Mouse (Mus musculus) layer of hippocampus, postnatal 14 days (tissue): ENCODE measurements at regions not wholly inside any gene's neighbourhood (a gene's known extent, or its start where the extent isn't known, plus 50 kb on each side); places are given as distances from the start of the nearest gene placed in this dataset.
A peak's percentile ranks its signal among the peaks of the same experiment; 100 is the strongest.

ENCODE experiments used
- DNase-seq, 2 experiments: peaks; one replicate each; pipeline ENCODE4 v3.0.0; 2021 to 2022; ENCODE audit warnings: low spot score in 2 of 2, mixed read lengths in 1 of 2

DNA sequence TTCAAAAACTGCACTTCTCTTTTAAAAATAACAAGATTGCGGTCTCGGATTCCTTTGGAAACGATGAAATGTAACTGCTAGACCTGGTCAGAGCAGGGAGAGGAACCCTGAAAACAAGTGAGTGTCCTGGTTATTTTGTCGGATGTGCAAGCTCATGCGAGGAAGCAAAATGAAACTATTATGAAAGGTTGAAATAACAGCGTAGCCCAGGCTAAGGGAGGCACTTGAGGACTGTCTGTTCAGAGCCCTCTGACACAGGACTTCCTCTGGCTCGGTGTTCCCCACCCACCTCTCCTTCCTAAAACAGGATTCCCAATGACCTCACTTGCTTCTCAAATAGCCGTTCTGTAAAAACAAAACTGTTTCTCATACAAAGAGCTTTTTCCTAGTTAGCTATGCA is 51.3 kb upstream of the S1pr1 start:
- DNase-seq = no peak

DNA sequence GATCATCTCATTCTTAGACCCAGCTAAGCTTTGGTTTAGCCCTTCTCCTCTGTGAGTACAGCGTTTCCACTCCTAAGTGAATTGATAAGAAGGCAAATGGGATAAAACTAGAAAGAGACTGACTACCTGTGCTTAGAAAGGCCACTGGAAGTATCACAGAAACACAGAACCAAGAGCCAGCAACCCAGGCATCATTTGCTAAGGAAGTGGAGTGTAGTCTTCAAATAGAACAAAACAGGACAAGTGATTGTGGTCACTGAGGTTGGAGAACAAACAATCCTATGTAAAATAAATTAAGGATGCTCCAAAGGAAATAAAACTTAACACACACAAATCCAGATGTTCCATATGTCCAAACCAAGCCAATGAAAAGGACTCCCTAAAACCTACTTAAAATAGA is 53.4 kb upstream of the S1pr1 start:
- DNase-seq = no peak

DNA sequence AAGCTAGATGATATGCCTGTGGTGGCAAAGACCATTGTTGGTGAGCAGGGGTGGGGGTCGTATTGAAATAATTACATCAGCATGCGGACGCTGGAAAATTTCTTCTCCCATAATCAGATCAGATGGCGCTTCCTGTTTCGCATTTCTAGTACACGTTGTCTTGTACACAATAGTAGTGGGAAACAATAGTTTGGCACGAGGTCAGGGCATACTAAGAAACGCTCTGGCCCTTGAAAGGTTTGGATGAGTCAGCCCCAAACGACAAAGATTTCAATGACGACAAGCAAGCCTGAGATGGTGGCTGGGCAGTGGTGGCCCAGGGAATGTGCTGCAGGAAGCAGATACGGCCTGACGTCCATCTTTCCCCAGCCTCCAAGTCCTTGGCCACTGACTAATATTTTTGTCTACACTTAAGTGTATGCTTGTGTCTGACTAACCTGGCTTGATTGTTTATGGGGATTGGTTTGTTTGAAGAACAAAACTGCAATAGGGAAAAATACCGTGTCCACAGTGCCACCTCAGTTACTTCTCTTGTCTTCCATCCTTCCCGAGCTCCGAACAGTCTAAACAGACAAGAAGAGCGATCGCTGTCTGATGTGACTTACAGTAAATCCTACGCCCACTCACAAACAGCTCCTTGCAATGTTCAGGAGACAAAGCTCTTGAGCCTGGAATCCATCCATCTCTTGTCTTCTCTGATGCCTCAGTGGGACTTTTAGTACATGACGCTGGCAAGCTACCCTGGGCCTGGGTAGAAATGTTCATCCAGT is 54.1 kb upstream of the S1pr1 start:
- no peak for DNase-seq

DNA sequence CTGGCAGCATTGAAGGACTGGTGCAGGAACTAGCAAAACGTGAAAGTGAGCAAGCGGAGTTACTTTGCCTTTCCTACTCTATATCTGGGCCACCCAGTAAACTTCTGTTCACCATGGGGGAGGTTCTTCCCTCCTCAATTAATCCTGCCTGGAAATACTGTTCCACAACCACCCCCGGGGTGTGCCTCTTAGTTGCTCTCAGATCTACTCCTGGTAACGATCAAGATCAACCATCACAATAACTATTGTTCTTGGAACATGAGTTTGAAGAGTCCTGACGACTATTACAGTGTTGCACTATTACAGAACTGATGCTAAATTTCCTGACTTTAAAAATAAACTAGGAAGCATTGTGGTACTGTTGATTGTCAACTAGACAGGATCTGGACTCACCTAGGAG is 57.8 kb upstream of the S1pr1 start:
- no peak for DNase-seq

DNA sequence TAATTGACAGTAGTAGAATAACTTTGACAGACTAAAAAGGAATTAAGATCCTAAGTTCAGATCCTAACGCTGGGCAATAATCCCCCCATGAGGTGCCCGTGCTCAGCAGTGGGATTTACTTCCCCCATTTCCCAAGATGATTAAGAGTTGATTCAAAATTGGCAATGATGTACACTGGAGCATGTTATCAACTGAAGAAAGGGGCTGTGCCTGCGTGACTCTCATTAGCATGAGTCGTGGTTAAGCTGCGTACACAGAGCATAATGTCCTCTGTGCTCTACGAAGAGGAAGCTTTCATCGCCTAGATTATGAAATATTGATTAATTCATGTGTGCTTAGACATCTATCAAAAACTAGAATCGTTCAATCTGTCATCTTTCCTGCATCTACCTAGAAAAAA is 59.4 kb upstream of the S1pr1 start:
- no peak for DNase-seq

DNA sequence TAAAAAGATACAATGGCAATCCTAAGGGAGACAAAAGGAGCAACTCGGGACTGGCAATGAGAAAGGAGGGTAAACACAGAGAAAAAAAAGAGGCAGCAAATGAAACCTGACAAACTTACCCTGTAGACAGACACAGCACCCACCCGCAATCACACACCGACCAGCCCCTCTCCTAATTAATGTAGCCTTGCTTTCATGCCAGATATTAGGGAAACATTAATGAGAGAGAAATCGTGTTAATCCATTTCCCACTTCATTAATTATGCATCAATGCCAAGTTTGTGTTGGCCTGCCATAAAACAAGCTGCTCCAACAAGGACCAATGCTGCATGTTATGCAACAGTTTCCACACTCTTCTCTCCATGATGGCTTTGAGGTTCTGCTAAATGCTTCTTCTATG is 59.9 kb upstream of the S1pr1 start:
- peak in 1 of 2 experiments; percentile 36 for DNase-seq

DNA sequence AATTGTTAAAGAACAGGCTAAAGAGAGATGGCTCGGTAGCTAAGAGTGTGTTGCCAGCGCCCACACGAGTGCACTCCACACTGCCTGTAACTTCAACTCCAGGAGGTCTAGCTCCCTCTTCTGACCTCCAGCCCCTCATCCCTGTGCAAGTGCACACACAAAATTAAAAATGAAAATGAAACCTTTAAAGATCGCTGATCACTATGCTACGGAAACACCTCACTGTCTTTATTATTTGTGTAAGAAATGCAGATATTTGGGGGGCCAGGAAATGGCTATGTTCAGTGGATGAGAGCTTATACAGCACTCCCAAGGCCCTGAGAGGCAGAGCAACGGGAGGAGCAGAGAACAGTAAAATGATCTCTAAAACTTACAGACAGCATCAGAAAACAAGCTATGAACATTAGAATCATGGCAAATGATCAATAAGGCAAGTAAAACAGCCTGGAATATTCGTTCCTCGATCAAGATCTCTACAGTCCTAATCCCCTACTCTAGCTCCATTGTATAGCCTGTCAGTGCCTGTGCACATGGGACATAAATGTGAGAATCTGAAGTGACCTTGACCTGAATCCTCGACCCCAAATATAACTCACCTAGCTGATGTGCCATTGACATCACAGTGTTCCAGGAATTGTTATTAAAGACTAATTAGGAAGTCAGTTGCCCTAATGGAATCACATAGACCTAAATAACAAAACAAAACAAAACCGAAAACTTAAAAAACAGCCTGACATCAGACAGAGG is 64.4 kb upstream of the S1pr1 start:
- DNase-seq = no peak

DNA sequence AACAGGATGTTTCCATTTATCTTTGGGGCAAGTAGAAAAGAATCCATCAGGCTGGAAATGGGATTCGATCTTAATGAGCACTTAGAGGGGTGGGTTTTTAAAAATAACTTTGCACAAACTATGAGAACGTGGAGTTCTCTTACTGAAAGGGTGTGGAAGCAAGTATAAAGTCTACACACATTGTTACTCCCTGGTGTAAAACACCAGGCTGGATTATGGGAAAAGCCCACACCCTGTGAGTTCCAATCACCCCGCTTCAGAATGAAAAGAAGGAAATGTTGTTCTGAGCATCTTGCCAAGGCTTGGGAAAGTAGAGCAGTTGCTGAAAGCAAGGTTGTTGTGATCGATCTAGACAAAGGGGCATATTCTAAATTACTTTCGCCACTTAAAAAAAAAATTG is 65.0 kb upstream of the S1pr1 start:
- peak in 1 of 2 experiments; percentile 37 for DNase-seq

DNA sequence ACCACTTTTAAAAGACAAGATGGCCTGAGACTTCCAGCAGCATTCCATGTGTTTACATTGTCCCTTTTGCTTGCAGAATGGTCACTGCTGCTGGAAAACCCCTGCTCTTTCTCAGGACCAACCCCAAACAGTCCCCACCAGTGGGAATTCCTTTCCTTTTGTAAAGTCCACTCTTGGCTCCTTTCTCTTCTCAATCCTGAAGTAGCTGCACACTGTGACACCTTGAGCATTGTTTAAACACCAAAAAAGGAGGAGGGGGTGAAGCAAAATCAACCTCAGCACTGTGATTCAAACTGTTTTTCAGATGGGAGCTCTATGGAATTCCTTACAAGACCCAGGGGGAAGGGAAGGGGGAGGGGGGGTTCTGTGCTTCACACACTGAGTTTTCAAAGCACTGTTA is 67.9 kb upstream of the S1pr1 start:
- no peak for DNase-seq

DNA sequence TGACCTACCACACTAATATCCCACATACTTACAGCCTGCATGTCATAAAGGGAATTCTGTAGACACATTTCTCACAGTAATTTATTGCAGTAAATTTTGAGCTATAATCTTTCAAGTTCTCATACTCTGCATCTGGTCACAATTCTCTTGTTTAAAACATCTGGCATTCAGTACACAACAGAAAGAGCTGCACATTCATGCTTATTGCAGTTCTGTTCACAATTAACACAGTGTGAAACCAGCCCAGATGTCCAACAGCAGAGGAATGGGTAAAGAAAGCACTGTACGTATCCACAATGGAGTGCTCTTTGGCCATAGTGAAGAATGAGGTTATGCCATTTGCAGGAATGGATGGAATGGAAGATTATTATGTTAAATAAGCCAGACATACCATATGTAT is 72.5 kb upstream of the S1pr1 start:
- DNase-seq = no peak

DNA sequence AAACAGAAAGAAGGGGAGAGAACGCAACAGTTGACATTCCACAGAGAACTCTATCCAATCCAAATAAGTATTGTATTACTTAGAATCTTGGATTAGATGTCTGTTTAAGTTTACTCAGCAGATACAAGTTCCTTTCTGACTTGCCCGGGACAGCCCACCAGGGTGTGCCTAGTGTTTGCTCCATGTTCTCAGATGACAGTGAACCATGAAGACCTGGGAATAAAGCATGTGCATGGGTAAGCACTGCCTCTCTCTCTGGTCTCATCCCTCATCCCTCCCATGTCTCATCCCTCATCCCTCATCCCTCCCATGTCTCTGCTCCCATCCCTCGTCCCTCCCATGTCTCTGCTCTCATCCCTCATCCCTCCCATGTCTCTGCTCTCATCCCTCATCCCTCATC is 73.7 kb upstream of the S1pr1 start:
- no peak for DNase-seq

DNA sequence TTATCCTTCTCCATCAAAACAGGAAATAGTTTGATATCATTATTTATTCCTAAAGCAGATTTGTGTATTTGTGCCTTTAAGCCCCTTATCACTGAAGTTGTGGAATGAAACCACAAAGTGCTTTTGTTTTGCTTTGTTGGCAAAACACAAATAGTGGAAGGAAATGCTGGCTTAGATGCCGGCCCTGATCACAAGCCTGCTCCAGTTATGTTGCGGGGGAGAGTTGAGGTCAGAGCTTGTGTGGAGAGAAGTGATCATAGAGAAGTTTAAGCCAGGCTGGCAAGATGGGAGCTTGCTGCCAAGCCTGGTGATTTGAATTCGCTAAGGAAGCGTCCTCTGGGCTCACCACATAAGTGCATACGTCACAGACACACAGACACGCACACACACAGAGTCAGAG is 74.2 kb upstream of the S1pr1 start:
- DNase-seq = no peak

DNA sequence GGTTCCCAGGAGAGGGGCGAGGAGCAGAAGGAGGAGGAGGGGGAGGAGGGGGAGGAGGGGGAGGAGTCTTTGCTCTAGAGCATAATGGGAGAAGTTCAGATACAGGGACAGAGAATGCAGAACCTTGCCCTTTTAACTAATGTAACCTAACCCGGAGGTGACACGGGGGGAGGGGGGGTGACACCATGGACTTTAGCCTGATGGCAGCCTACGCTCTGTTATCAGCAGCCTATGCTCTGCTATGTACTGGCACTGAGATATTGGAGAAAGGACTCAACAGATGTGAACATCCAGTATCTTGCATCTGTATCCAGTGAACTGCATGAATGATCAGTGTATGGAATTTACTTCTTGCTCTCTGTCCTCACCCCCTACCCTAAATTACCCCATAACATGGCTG is 77.7 kb upstream of the S1pr1 start:
- no peak for DNase-seq

DNA sequence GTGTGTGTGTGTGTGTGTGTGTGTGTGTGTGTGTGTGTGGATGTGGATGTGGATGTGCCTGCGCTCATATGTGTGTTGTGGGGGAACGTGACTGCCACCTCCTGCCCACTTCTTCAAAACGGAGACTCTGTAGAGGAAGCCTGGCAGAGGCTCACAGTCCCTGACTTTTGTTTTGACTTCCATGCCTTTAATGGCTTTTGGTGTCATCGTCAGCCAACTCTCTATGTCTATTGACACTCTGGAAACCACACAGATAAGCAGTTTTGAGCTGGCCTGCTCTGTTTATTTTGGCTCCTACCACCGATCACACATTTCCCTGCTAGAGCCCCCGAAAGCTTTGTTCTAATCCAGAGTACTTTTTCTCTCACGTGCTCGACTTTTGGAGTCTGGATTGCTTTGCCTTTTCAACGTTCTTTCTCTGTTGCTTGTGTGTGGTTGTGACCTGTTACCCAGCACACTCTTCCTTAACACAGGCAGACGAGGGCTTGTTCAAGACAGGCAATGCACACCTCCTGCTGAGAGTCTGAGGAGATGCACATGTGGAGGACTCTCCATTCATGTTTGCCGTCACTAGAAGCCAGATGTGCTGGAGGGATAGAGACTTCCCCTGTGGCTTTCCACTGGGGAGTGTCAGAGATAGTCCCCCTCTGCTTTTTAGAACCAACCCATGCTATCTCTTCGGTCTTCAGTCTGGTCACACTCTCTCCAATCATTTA is 78.6 kb upstream of the S1pr1 start:
- DNase-seq = no peak

DNA sequence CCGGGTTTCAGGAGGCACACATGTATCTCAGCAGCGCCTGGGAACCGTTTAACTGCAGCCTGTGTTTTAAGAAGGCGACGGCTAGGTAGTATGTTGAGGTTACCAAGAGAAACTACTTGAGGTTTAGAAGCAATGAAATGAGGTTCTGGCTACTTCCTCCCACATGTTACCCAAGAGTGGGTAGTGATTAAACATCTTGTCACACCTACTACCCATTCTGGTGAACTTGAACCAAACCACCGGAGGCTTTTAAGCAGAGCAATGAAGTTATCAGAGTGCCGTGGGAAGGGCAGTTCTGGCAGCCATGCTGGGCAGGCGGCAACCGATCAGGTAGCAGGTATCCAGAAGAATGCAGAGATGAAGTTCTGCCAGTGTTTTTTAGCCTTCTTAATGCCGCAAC is 84.5 kb upstream of the S1pr1 start:
- no peak for DNase-seq

DNA sequence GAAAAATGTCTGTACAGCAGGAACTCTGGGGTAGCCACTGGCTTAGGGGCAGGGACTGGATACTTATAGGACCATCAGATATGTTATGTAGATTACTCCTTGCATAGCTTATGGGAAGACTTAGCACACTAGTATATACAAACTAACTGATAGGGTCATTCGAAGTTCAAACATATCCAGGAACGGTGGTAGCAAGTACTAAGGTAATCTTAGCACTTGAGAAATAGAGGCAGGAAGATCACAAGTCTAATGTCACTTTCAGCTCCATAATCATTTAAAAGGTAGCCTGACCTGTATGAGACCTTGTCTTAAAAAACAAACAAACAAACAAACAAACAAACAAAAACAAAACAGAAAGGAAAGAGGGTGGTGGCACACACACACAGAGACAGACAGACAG is 85.1 kb upstream of the S1pr1 start:
- DNase-seq = no peak

DNA sequence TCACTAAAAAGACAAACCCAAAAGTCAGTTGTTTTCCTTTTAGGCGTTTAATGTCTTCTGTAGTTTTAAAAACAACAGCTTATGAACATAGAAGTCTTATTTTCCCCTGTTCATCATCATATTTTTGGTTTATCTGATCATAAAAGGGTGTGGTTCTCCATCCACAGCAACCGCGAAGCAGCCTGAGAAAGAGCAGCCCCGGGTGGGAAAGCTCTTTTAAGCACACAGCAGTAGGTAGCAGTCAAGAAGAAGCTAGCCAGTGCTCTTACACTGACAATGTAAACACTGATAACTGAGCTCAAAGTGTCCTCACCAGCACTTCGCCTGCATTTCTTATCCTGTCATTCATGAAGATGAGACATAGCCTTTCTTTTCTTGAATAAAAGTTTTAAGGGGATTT is 86.0 kb upstream of the S1pr1 start:
- DNase-seq = no peak

DNA sequence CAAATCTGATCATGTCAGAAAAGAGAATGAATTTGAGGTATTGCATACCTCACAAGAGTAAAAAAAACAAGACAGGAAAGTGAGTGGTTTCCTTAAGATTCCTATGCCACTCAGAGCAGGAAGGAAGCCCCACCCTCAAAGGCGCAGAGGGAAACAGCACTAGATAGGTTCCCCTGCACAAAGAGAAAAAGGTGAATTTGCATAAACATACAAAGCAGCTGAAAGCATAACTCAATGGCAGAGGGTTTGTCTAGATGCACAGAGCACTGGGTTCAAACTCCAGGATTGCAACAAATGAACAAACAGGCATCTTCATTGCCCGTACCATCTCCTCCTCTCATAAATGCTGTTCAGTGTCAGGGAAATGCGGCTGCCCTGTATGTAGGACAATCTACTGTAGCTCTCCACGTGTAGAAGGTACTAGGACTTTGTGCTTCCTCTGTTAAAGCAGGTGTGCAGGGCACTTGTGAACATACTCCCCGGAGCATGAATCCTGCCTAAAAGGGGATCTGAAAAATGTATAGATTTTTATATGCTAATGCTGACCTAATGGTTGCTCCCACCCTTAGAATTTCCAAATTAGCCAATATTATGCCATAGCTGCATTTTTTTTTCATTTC is 85.9 kb upstream of the Dph5 start:
- DNase-seq = no peak

DNA sequence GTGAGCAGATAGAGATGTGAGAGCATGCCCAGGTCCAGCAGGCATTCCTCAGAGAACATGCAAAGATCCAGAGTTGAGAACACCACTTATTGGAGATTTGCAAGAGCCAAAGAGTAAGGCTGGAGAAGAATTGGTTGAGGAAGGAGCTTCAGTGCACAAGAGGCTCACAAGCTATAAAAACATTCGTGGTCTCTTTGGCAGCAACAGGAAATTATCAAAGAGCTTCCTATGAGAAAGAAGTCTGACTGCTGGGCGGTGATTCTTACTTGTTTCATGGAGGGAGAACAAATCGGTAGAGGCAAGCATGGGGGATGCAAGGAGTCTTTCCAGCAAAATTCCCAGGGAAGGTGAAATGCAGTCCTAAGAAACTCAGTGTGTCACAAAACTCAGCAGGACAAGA is 83.0 kb upstream of the Dph5 start:
- DNase-seq = no peak

DNA sequence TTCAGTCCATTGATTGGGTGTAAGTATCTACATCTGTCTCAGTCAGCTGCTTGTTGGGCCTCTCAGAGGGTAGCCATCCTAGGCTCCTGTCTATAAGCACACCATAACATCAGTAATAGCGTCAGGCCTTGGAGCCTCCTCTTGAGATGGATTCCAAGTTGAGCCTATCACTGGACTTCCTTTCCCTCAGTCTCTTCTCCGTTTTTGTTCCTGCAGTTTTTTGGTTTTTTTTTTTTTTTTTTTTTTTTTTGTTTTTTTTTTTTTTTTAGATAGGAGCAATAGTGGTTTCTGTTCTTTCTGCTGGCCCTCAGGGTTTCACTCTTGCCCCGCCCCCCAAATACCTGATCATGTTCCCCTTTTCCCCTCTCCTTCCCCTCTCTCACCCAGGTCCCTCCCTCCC is 80.6 kb upstream of the Dph5 start:
- DNase-seq = no peak

DNA sequence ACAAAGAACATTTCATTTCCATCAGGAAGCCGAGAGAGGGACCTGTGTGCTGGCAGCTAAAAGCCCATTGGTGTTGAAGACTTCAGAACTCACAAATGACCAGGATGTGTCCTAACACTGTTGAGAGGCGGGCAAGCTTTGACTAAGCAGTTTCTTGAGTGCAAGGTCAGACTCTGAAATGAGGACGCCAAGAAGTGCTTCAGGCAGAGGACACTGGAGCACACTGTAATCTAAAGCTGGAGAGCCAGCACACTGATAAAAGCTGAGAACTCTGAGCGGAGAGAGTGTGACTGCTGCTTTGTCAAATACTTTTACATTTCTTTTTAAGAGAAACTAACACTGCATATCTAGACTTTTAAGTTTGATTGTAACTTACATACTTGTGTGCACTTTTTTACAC is 72.5 kb upstream of the Dph5 start:
- no peak for DNase-seq

DNA sequence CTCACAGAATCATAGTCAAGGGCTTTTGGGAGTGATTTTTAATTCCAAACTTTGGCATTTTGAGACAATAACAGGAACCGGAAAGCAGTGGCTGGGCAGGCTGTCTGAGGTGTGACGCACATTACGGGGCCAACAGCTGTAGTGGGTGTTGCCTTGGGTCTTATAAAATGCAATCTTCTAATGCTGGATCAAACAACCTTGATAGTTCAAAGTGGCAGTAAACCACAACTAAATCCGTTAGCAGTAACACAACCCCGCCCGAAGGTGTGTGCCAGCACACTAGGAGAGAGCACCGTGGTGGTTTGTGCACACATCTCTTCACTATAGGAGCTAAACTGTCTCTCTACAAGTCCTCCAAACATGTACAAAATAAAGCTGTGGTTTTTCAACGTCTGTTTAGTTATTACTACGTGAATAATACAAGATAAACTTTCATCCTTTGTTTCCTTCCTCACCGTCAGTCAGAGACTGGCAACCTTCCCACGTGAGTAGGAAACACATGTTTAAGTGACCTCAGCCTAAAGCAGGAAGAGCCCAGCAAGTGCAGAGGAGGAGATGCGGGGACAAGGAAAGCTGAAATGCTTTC is 72.0 kb upstream of the Dph5 start:
- DNase-seq = no peak
